Mouse (Mus musculus) liver, postnatal 0 days (tissue): ENCODE data around the gene Cycs. TPM values are rescaled to one million over a fixed set of nuclear protein-coding genes. Genes with fewer than 3 reads are reported as not detected.

Experiments used
- ATAC-seq: fragments of 200-750 bp; cut with Nextera tagmentation; 2 replicates; pipeline ENCODE4 v1.8.0; 2017; ENCODE audit warnings: mild to moderate bottlenecking, moderate library complexity
- DNase-seq: peaks from one replicate; pipeline ENCODE4 v3.0.0-alpha.2; 2016
- H3K27ac ChIP-seq: fragments of 300-500 bp; sonication (generic); 2 replicates; pipeline ENCODE4 v1.5.1; 2014; ENCODE audit warnings: antibody characterized with exemption, moderate library complexity, mild to moderate bottlenecking, low read depth
- H3K27me3 ChIP-seq: fragments of 300-500 bp; sonication (generic); 2 replicates; pipeline ENCODE4 v1.6.1; 2014; ENCODE audit warnings: low read length, control low read depth, mixed read lengths; ENCODE audit not compliant: insufficient read depth
- H3K36me3 ChIP-seq: fragments of 300-500 bp; sonication (generic); replicated peaks from 2 replicates; pipeline ENCODE4 v1.6.1; 2014; ENCODE audit warnings: mild to moderate bottlenecking, control low read depth, low read length, moderate library complexity, mixed read lengths; ENCODE audit not compliant: insufficient read depth
- H3K4me1 ChIP-seq: fragments of 300-500 bp; sonication (generic); 2 replicates; pipeline ENCODE4 v1.6.1; 2014; ENCODE audit warnings: antibody characterized with exemption, mild to moderate bottlenecking, control low read depth; ENCODE audit not compliant: insufficient read depth
- H3K4me2 ChIP-seq: fragments of 300-500 bp; sonication (generic); 2 replicates; pipeline ENCODE4 v1.6.1; 2014; ENCODE audit warnings: low read depth, mild to moderate bottlenecking, low read length, moderate library complexity, mixed read lengths
- H3K4me3 ChIP-seq: fragments of 300-500 bp; sonication (generic); 2 replicates; pipeline ENCODE4 v1.5.1; 2014; ENCODE audit warnings: low read depth, low read length
- H3K9ac ChIP-seq: fragments of 300-500 bp; sonication (generic); replicated peaks from 2 replicates; pipeline ENCODE4 v1.6.1; 2014; ENCODE audit warnings: mild to moderate bottlenecking, moderate library complexity
- H3K9me3 ChIP-seq: fragments of 300-500 bp; sonication (generic); 2 replicates; pipeline ENCODE4 v1.6.1; 2016; ENCODE audit warnings: mild to moderate bottlenecking, control low read depth, low read length, mixed read lengths
- CTCF ChIP-seq: sonication (generic); IDR thresholded peaks from 2 replicates; pipeline ENCODE4 v1.5.1; 2016; ENCODE audit warnings: antibody characterized with exemption, low read depth
- EP300 ChIP-seq: IDR thresholded peaks from 2 replicates; pipeline ENCODE4 v1.6.1; 2016; ENCODE audit warnings: antibody characterized with exemption, low read depth, mild to moderate bottlenecking
- WGBS: fragments of 180-500 bp; shearing (Covaris S2); extraction: QIAGEN DNeasy Blood & Tissue Kit; methylation state at CpG from one replicate; pipeline ENCODE4 v1.1.7; 2014; ENCODE audit not compliant: insufficient replicate concordance; 5-methylcytosine and 5-hydroxymethylcytosine counted together
- microRNA-seq: library from miRNA; unstranded; fragments of <30 nt; microRNA quantifications from one replicate; pipeline ENCODE4, GENCODE M21; 2016
- polyA plus RNA-seq: library from polyadenylated mRNA; unstranded; fragments of >200 nt; fragmentation: Nextera tagmentation; extraction: Ambion mirVana; gene quantifications from 2 replicates; pipeline ENCODE4 v1.2.1, GENCODE M21; 2015

Gene Cycs
- polyA plus RNA-seq, 1 experiment from 2014 or later: 73.2 TPM

- Histone ChIP-seq H3K27me3 (0 out of 2 replicates have a peak, but pooled peaks cover 6% of the 10 kb centered on the region), H3K4me1 (no peaks in the 10 kb centered on the region), H3K27ac (no peak overlapping the region), H3K4me3 (no peak overlapping the region), H3K36me3 (no peaks in the 10 kb centered on the region), H3K9ac (no peak overlapping the region), H3K4me2 (no peak overlapping the region), H3K9me3 (no peaks in the 10 kb centered on the region)
- ATAC-seq (no peak), DNase-seq (no peak)
- TF ChIP-seq CTCF: no peak
- no peak for TF ChIP-seq EP300
- 88% methylated on average over 8 of the region's 8 CpGs for WGBS
Measured at GRCm38 (mm10) chr6:50525846-50526245, 40.5 kb downstream of the Cycs start.

GRCm38 (mm10) chr6:50524261-50524896 lies 42.0 kb downstream of the Cycs start:
- Histone ChIP-seq H3K4me1 (no peaks in the 10 kb centered on the region), H3K4me2 (no peak overlapping the region), H3K27me3 (0 out of 2 replicates have a peak, but pooled peaks cover 6% of the 10 kb centered on the region), H3K9me3 (no peaks in the 10 kb centered on the region), H3K9ac (no peak overlapping the region), H3K27ac (no peak overlapping the region), H3K4me3 (no peak overlapping the region), H3K36me3 (no peaks in the 10 kb centered on the region)
- DNase-seq (no peak), ATAC-seq (no peak)
- TF ChIP-seq EP300 (no peak), CTCF (no peak)
- 85% methylated on average over 10 of the region's 10 CpGs for WGBS

DNA sequence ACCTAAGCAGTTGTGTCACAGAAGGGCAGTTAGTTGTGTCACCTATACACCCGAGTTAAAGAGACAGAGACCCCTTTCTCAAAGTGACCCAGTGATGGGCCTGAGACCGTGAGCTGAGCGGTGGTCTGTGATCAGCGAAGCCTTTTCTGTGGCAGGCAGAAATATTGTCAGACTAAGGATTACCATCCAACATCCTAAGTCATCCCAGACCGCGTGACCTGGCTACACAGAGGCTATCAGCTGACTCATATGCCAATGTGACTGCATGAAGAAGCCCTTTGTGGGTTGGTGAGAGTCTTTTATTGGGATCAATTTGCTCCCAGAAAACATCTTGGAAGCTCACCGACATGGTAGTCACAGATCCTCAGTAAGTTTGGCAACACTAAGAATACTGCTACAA lies 43.6 kb downstream of the Cycs start:
- 83% methylated on average over 7 of the region's 7 CpGs for WGBS
- Histone ChIP-seq H3K4me2 (no peak overlapping the region), H3K9me3 (no peaks in the 10 kb centered on the region), H3K9ac (no peak overlapping the region), H3K27ac (no peak overlapping the region), H3K4me3 (no peak overlapping the region), H3K36me3 (no peaks in the 10 kb centered on the region), H3K4me1 (no peaks in the 10 kb centered on the region), H3K27me3 (0 out of 2 replicates have a peak, but pooled peaks cover 6% of the 10 kb centered on the region)
- no peak for TF ChIP-seq CTCF
- no peak for TF ChIP-seq EP300
- DNase-seq (no peak), ATAC-seq (no peak)

GRCm38 (mm10) chr6:50521532-50522135 lies 44.7 kb downstream of the Cycs start:
- ATAC-seq (no peak), DNase-seq (no peak)
- no peaks in the 10 kb centered on the region for H3K36me3 ChIP-seq
- H3K9ac ChIP-seq: no peak overlapping the region
- H3K4me2 ChIP-seq: no peak overlapping the region
- H3K4me3 ChIP-seq: no peak overlapping the region
- no peaks in the 10 kb centered on the region for H3K4me1 ChIP-seq
- no peak for TF ChIP-seq EP300
- no peak for TF ChIP-seq CTCF
- 47% methylated on average over 7 of the region's 7 CpGs for WGBS
- H3K27ac ChIP-seq: no peak overlapping the region
- H3K9me3 ChIP-seq: no peaks in the 10 kb centered on the region
- 0 out of 2 replicates have a peak, but pooled peaks cover 3% of the 10 kb centered on the region for H3K27me3 ChIP-seq

GRCm38 (mm10) chr6:50520139-50520538 lies 46.2 kb downstream of the Cycs start:
- H3K4me1 ChIP-seq: no peaks in the 10 kb centered on the region
- no peaks in the 10 kb centered on the region for H3K36me3 ChIP-seq
- TF ChIP-seq EP300: no peak
- no peak for TF ChIP-seq CTCF
- WGBS: 67% methylated on average over 5 of the region's 5 CpGs
- DNase-seq (no peak), ATAC-seq (no peak)
- no peak overlapping the region for H3K4me3 ChIP-seq
- H3K27me3 ChIP-seq: 0 out of 2 replicates have a peak, but pooled peaks cover 3% of the 10 kb centered on the region
- no peak overlapping the region for H3K9ac ChIP-seq
- H3K4me2 ChIP-seq: no peak overlapping the region
- H3K9me3 ChIP-seq: no peaks in the 10 kb centered on the region
- H3K27ac ChIP-seq: no peak overlapping the region

DNA sequence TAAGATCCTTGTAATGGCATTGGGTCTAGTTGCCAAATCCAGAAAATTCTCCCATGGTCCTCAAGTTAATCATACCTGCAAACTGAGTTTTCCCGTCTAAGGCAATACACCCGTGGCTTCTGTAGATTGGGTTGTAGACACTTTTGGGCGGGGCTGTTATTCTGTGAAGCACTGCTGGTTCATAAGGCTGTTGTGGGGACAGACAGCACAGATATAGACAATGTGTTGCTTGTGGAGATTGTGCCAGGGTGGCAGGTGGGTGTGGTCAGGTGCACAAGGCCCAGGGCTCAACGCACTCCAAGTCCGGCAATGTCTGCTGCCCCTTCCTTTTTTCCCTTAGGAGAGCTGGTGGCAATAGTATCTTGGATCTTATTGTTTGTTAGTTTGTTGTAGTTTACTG lies 48.0 kb downstream of the Cycs start:
- no peak overlapping the region for H3K27ac ChIP-seq
- 0 out of 2 replicates have a peak, but pooled peaks cover 3% of the 10 kb centered on the region for H3K27me3 ChIP-seq
- WGBS: 58% methylated on average over 5 of the region's 5 CpGs
- TF ChIP-seq EP300 (no peak), CTCF (no peak)
- H3K36me3 ChIP-seq: no peaks in the 10 kb centered on the region
- no peak overlapping the region for H3K4me3 ChIP-seq
- H3K4me1 ChIP-seq: no peaks in the 10 kb centered on the region
- H3K9me3 ChIP-seq: no peaks in the 10 kb centered on the region
- DNase-seq (no peak), ATAC-seq (no peak)
- no peak overlapping the region for H3K9ac ChIP-seq
- H3K4me2 ChIP-seq: no peak overlapping the region

Small RNAs within 50 kb of the gene (microRNA-seq; reads per million reads assigned to microRNA genes)
- not detected for gene Mir6371

Other genes with a start within 250 kb of the Cycs start
- 0.73 and 0.96 TPM in 2 replicates for gene Osbpl3, start 110.3 kb downstream of the Cycs start, polyA plus RNA-seq
- 0.43 TPM in 2 replicates for gene 4921507P07Rik, start 30.1 kb upstream of the Cycs start, polyA plus RNA-seq
- not detected in 2 replicates for gene Npvf, start 87.9 kb upstream of the Cycs start, polyA plus RNA-seq